Mouse (Mus musculus): ENCODE data around the gene Matk. TPM values are rescaled to one million over a fixed set of nuclear protein-coding genes. Genes with fewer than 3 reads are reported as not detected.

Matk gene
- polyA plus RNA-seq, 1 experiment from 2014 or later: 3.9 TPM

DNA sequence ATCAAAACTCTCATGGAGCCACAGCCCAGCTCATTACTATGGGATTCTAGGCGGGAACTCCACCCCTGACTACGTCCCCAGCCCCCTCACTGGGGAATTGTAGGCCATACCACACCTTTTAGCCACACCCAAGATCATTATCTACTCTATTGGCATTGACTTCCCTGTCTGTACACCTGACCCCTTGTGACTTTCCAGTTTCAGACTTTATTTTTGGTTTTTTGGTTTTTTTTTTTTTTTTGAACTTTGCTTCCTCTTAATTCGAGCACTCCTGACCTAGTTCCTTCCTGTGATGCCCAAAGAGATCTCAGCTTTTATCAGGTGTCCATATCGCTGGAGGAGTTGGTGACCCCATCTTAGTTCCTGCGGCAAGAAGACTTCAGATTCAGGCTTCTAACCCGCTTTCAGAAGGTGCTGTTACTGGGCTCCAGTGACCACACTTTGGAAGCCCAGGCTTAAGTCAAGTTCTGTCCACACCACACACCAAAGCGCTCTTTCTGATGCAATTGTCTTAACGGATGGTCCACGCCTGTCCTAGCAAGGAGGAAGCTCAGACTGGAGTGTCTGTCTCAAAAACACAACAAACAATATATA is 38.9 kb downstream of the Matk start, which contains the start of gene Tjp3:
Tjp3 (minus strand) TSS at position 71 of the 594 bp plus-strand sequence.
- no peak for ATAC-seq (ENCODE audit: insufficient number of reproducible peaks, insufficient read depth, low FRiP score, low read depth)
- Histone ChIP-seq H3K27ac (ENCODE audit: low read length) (peak within 1 kb of the TSS; percentile 27), H3K9ac (replicated peaks; ENCODE audit: low read depth, low read length) (0 out of 2 replicates have a peak within 1 kb of the TSS, but pooled peaks have one; percentile 4), H3K27me3 (ENCODE audit: control insufficient read depth, insufficient read depth, low read length) (no peaks in the 10 kb centered on the region; the same call in 1 of the 2 replicates), H3K4me3 (ENCODE audit: low read depth, low read length) (peak within 1 kb of the TSS; percentile 82), H3K36me3 (ENCODE audit: control insufficient read depth, insufficient read depth, low read length) (no peaks in the 10 kb centered on the region), H3K4me1 (ENCODE audit: control insufficient read depth, insufficient read depth, low read length) (peaks cover 23% of the 10 kb centered on the region), H3K9me3 (ENCODE audit: control insufficient read depth, low read depth, low read length) (no peaks in the 10 kb centered on the region), H3K4me2 (replicated peaks; ENCODE audit: low read depth, low read length) (peak within 1 kb of the TSS; percentile 27)
- 64% methylated on average over 9 of the region's 9 CpGs for WGBS

DNA sequence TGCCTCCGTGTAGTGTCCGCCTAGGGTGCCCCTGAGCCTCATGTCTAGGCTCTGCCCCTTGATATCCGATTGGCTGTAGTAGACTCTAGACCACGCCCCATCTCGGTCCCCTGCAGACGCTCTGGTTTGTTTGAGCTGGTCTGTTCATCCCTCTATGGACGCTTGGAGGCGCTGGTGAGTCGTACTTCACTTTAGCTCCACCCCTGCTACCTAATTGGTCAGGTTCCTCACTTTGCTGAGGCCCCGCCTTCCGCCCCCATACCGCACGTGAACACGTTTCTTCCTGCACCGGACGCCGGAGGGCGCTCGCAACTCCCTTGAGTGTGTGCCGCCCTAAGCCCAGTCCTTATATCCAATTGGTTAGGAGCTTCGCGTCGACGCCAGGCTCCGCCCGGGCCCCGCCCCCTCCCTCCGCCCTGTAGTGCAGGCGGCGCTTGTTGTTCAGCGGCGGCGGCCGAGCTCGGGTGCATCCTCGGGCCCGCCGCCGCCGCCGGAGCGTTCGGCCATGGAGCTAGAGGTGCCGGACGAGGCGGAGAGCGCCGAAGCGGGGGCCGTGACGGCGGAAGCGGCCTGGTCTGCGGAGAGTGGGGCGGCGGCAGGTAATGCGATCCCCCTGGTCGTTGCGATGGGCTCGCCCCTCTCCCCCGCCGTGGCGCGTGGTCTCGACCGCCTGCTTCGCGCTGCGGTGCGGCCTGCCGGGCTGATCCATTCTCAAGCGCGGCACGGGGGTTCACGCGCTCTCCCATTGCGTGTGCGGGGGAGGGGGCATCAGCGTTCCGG is 40.0 kb downstream of the Matk start, which contains the start of gene Pip5k1c:
Pip5k1c (plus strand) TSS at position 410 of the 780 bp plus-strand sequence.
- whole genome bisulfite sequencing: under 1% methylated on average over 75 of the region's 80 CpGs
- peak within 1 kb of the TSS; percentile 99 for H3K4me2 ChIP-seq (replicated peaks; ENCODE audit: low read depth, low read length)
- H3K27ac ChIP-seq (ENCODE audit: low read length): peak within 1 kb of the TSS; percentile 83
- no peaks in the 10 kb centered on the region for H3K36me3 ChIP-seq (ENCODE audit: control insufficient read depth, insufficient read depth, low read length)
- H3K27me3 ChIP-seq (ENCODE audit: control insufficient read depth, insufficient read depth, low read length): no peaks in the 10 kb centered on the region; the same call in 1 of the 2 replicates
- ATAC-seq (ENCODE audit: insufficient number of reproducible peaks, insufficient read depth, low FRiP score, low read depth): peak; percentile 95
- H3K9ac ChIP-seq (replicated peaks; ENCODE audit: low read depth, low read length): peak within 1 kb of the TSS; percentile 68
- peak within 1 kb of the TSS; percentile 82 for H3K4me3 ChIP-seq (ENCODE audit: low read depth, low read length)
- H3K4me1 ChIP-seq (ENCODE audit: control insufficient read depth, insufficient read depth, low read length): peaks cover 23% of the 10 kb centered on the region
- no peaks in the 10 kb centered on the region for H3K9me3 ChIP-seq (ENCODE audit: control insufficient read depth, low read depth, low read length)

DNA sequence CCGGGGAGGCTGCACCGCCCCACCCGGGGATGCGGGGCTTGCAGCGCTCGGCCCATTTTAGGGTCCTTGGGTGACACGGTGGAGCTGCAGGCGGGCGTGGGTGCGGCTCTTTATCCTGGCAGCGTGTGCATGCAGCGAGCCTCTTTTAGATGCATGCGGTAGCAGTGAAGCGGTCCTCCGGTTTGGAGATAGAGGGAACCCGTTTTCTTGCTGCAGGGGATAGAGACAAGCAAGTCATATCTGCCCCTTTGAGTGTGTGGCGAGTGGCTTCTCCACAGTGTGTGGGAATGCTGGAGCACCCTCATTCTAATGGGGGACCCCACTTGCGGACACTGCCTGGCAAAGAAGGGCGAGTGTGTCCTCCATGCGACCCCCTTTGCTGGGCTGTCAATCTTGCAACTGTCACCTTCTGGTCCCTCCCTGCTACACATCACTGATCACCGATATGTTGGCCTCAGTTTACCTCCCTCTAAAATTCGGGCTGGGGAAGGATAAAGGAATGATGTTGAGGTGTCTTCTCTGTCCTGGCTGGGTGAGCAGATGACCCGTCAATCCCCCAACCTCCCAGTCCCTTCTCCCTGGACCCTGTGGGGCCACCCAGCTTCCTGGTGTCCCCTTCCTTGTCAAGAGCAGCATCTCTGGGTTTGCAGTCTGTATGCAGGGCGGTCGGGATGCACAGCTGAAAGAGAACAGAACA is 40.7 kb downstream of the Matk start:
- Histone ChIP-seq H3K36me3 (ENCODE audit: control insufficient read depth, insufficient read depth, low read length) (no peaks in the 10 kb centered on the region), H3K9me3 (ENCODE audit: control insufficient read depth, low read depth, low read length) (no peaks in the 10 kb centered on the region), H3K27ac (ENCODE audit: low read length) (peak overlapping the region; percentile 83; the same call in 1 of the 2 replicates), H3K4me3 (ENCODE audit: low read depth, low read length) (peak overlapping the region; percentile 82), H3K27me3 (ENCODE audit: control insufficient read depth, insufficient read depth, low read length) (no peaks in the 10 kb centered on the region; the same call in 1 of the 2 replicates), H3K4me1 (ENCODE audit: control insufficient read depth, insufficient read depth, low read length) (peaks cover 19% of the 10 kb centered on the region), H3K9ac (replicated peaks; ENCODE audit: low read depth, low read length) (peak overlapping the region; percentile 68), H3K4me2 (replicated peaks; ENCODE audit: low read depth, low read length) (peak overlapping the region; percentile 99)
- ATAC-seq (ENCODE audit: insufficient number of reproducible peaks, insufficient read depth, low FRiP score, low read depth): no peak
- WGBS: 2% methylated on average over 25 of the region's 25 CpGs

DNA sequence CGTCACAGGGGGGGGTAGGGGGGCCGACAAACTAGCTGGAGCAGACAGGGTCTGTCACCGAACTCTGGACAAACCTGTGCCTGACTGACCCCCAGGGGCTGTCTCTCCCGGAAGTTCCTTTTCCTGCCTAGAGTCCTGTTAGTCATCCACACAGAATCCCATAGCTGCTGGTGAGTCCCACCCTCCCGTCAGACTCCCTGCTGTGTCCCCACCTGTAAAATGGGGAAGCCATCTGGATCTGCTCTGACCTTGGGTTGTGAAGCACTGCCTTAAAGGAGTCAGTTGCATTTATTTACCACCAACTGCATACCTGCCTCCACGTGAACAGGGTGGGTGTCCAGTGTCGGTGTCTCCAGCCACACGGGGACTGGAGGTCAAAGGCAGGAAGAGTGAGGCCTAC is 41.7 kb downstream of the Matk start:
- Histone ChIP-seq H3K4me1 (ENCODE audit: control insufficient read depth, insufficient read depth, low read length) (peaks cover 19% of the 10 kb centered on the region), H3K36me3 (ENCODE audit: control insufficient read depth, insufficient read depth, low read length) (no peaks in the 10 kb centered on the region), H3K9ac (replicated peaks; ENCODE audit: low read depth, low read length) (peak overlapping the region; percentile 68; the same call in 1 of the 2 replicates), H3K4me2 (replicated peaks; ENCODE audit: low read depth, low read length) (peak overlapping the region; percentile 99), H3K9me3 (ENCODE audit: control insufficient read depth, low read depth, low read length) (no peaks in the 10 kb centered on the region), H3K27me3 (ENCODE audit: control insufficient read depth, insufficient read depth, low read length) (no peaks in the 10 kb centered on the region; the same call in 1 of the 2 replicates), H3K27ac (ENCODE audit: low read length) (no peak overlapping the region), H3K4me3 (ENCODE audit: low read depth, low read length) (peak overlapping the region; percentile 82; the same call in 1 of the 2 replicates)
- WGBS: 48% methylated on average over 8 of the region's 8 CpGs
- no peak for ATAC-seq (ENCODE audit: insufficient number of reproducible peaks, insufficient read depth, low FRiP score, low read depth)

DNA sequence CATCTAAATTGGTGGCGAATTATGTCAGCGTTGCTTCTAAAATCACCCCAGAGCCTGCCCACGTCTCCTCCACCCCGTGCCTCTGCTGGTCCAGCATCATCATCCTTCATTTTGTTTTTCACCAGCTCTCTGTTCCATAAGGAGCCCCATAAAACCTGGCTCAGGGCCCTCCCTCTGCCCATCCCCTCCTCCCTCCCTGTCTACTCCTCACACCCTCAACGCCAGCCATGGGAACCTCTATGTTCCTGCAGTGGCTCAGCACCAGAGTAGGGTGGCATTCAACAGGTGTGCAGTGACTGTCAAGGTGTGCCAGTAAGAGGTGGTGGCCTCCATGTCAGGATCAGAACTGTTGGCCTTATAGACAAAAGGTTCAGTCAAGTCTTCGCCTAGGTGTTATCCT is 42.5 kb downstream of the Matk start:
- Histone ChIP-seq H3K27ac (ENCODE audit: low read length) (no peak overlapping the region), H3K27me3 (ENCODE audit: control insufficient read depth, insufficient read depth, low read length) (no peaks in the 10 kb centered on the region; the same call in 1 of the 2 replicates), H3K4me1 (ENCODE audit: control insufficient read depth, insufficient read depth, low read length) (peaks cover 19% of the 10 kb centered on the region), H3K4me2 (replicated peaks; ENCODE audit: low read depth, low read length) (no peak overlapping the region), H3K9ac (replicated peaks; ENCODE audit: low read depth, low read length) (no peak overlapping the region), H3K4me3 (ENCODE audit: low read depth, low read length) (no peak overlapping the region), H3K9me3 (ENCODE audit: control insufficient read depth, low read depth, low read length) (no peaks in the 10 kb centered on the region), H3K36me3 (ENCODE audit: control insufficient read depth, insufficient read depth, low read length) (no peaks in the 10 kb centered on the region)
- ATAC-seq (ENCODE audit: insufficient number of reproducible peaks, insufficient read depth, low FRiP score, low read depth): no peak
- WGBS: 92% methylated on average over 6 of the region's 6 CpGs

DNA sequence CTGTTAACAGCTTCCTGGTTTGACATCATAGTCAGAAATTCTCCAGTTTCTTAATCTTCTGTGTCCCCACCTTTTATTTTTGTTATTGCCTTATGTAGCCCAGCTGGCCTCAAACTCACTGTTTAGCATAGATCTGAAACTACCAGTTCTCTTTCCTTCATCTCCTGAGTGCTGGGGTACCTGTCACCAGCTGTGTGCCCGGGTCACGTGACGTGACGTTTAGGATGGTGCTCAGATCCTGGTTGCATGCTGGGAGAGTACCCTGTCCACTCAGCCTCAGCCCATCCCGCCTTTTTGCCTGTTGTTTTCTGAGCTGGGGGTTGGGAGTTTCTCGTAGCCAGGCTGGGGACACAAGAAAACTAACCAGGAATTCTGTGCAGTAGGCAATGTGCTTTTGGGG is 44.5 kb downstream of the Matk start:
- WGBS: 78% methylated on average over 6 of the region's 6 CpGs
- Histone ChIP-seq H3K9me3 (ENCODE audit: control insufficient read depth, low read depth, low read length) (no peaks in the 10 kb centered on the region), H3K36me3 (ENCODE audit: control insufficient read depth, insufficient read depth, low read length) (no peaks in the 10 kb centered on the region), H3K4me2 (replicated peaks; ENCODE audit: low read depth, low read length) (no peak overlapping the region), H3K27me3 (ENCODE audit: control insufficient read depth, insufficient read depth, low read length) (no peaks in the 10 kb centered on the region), H3K9ac (replicated peaks; ENCODE audit: low read depth, low read length) (no peak overlapping the region), H3K4me1 (ENCODE audit: control insufficient read depth, insufficient read depth, low read length) (peaks cover 25% of the 10 kb centered on the region), H3K27ac (ENCODE audit: low read length) (peak overlapping the region; percentile 15; the same call in 1 of the 2 replicates), H3K4me3 (ENCODE audit: low read depth, low read length) (no peak overlapping the region)
- no peak for ATAC-seq (ENCODE audit: insufficient number of reproducible peaks, insufficient read depth, low FRiP score, low read depth)

DNA sequence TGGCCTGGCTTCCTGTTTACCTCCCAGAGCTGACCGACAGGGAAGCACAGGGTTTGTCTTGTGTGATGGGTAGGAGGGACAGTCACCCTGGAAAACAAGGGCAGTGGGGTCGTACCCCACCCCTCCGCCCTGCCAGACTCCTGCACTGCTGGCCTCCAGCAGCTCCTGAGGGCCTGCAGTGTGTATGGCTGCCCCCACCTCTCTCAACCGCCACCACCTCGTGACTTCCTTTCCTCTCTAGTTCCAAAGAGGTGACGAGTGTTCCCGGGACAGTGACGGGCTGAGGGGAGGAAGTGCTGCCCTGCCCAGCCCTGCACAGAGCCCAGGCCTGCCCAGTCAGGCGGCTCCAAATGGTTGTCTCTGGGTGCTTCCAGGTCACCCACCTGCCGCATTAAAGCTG is 45.1 kb downstream of the Matk start:
- Histone ChIP-seq H3K4me2 (replicated peaks; ENCODE audit: low read depth, low read length) (no peak overlapping the region; the same call in 1 of the 2 replicates), H3K9ac (replicated peaks; ENCODE audit: low read depth, low read length) (no peak overlapping the region), H3K27ac (ENCODE audit: low read length) (peak overlapping the region; percentile 15; the same call in 1 of the 2 replicates), H3K9me3 (ENCODE audit: control insufficient read depth, low read depth, low read length) (no peaks in the 10 kb centered on the region), H3K4me1 (ENCODE audit: control insufficient read depth, insufficient read depth, low read length) (peaks cover 31% of the 10 kb centered on the region), H3K36me3 (ENCODE audit: control insufficient read depth, insufficient read depth, low read length) (no peaks in the 10 kb centered on the region), H3K27me3 (ENCODE audit: control insufficient read depth, insufficient read depth, low read length) (no peaks in the 10 kb centered on the region), H3K4me3 (ENCODE audit: low read depth, low read length) (no peak overlapping the region)
- 50% methylated on average over 10 of the region's 10 CpGs for WGBS
- no peak for ATAC-seq (ENCODE audit: insufficient number of reproducible peaks, insufficient read depth, low FRiP score, low read depth)
